Mouse (Mus musculus) heart, postnatal 4 days (tissue): ENCODE measurements around the gene Sik2. TPM values are rescaled to one million over a fixed set of nuclear protein-coding genes. Genes with fewer than 3 reads are reported as not detected.
A peak's percentile ranks its signal among the peaks of the same experiment; 100 is the strongest.

Experiments
- DNase-seq: peaks from one replicate; pipeline ENCODE4 v3.0.0; 2021
- total RNA-seq, 2 experiments: library from RNA; stranded (reverse); gene quantifications; 2 replicates each; pipeline ENCODE4 v1.2.3; 2021

Gene Sik2
- total RNA-seq, 2 experiments from 2014 or later, result 30.8 to 30.9 TPM

- DNase-seq, result no peak
Observed at GRCm38 (mm10) chr9:50864877-50865276, 144.0 kb downstream of the Sik2 start.

- no peak for DNase-seq
Observed at GRCm38 (mm10) chr9:50863824-50864223, 145.0 kb downstream of the Sik2 start.

GRCm38 (mm10) chr9:50861119-50861839, 147.6 kb downstream of the Sik2 start:
- DNase-seq, result no peak

- DNase-seq, result no peak
Observed at GRCm38 (mm10) chr9:50858681-50859080, 150.2 kb downstream of the Sik2 start.

GRCm38 (mm10) chr9:50857082-50857641, 151.7 kb downstream of the Sik2 start:
- DNase-seq, result no peak

GRCm38 (mm10) chr9:50856341-50857081, 152.4 kb downstream of the Sik2 start:
- peak; percentile 97 for DNase-seq

GRCm38 (mm10) chr9:50855780-50856179, 153.1 kb downstream of the Sik2 start:
- DNase-seq, result no peak

GRCm38 (mm10) chr9:50855133-50855766, 153.6 kb downstream of the Sik2 start:
- DNase-seq, result no peak

GRCm38 (mm10) chr9:50854376-50854775, 154.5 kb downstream of the Sik2 start:
- no peak for DNase-seq

GRCm38 (mm10) chr9:50852634-50853349, 156.1 kb downstream of the Sik2 start:
- peak; percentile 40 for DNase-seq

GRCm38 (mm10) chr9:50850713-50851112, 158.2 kb downstream of the Sik2 start:
- peak; percentile 37 for DNase-seq

GRCm38 (mm10) chr9:50850271-50850670, 158.6 kb downstream of the Sik2 start:
- peak; percentile 49 for DNase-seq

GRCm38 (mm10) chr9:50849755-50850154, 159.1 kb downstream of the Sik2 start:
- no peak for DNase-seq

GRCm38 (mm10) chr9:50849249-50849648, 159.6 kb downstream of the Sik2 start:
- DNase-seq, result peak; percentile 95

GRCm38 (mm10) chr9:50848821-50849220, 160.1 kb downstream of the Sik2 start:
- DNase-seq, result no peak

- DNase-seq, result no peak
Observed at GRCm38 (mm10) chr9:50847606-50848368, 161.1 kb downstream of the Sik2 start.

GRCm38 (mm10) chr9:50847133-50847532, 161.7 kb downstream of the Sik2 start:
- no peak for DNase-seq

- DNase-seq, result no peak
Observed at GRCm38 (mm10) chr9:50845547-50845946, 163.3 kb downstream of the Sik2 start.

- no peak for DNase-seq
Observed at GRCm38 (mm10) chr9:50845081-50845480, 163.8 kb downstream of the Sik2 start, which contains the start of gene Ppp2r1b. Ppp2r1b (plus strand) TSS chr9:50845301.
